Comparison of ENCODE assay signal across 9 mouse cellular contexts in the genomic region with DNA sequence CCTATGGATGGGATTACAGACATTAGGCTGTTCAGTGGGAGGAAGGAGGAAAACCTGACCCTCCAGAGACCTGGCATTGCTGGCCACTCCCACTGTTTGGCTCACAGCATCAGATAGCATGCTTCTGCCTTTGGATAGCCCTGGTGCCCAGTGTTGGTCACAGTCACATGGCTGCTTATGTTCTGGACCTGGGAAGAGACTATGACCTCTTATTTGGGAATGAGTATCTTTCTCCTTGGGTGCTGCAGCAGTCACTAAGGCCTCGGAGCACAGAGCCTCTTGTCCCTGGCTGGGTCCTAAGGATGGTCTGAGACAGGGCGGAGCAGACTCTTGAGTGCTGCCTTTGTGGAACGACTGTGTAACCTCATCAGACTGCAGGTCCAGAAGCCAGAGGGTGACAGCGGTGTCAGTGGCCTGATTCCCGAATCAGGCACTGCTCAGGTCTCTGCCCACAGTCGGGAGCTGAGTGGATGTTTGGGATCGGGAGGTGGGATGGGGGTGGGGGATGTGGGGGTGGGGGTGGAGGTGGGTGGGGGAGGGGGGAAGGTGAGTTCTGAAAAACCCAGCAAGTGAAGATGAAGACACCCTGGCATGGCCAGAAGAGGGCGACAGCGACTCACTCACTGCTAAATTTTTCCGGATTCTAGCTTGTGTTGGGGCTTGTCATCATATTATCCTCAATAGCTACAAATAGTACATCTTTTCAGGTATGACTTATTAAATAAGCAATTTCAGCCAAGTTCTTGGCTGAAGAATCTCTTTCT. TPM values are rescaled to one million over a fixed set of nuclear protein-coding genes. Genes with fewer than 3 reads are reported as not detected.
DNase-seq lines count a peak whose midpoint lies in the region; ATAC-seq lines count a peak whose summit lies in the region.
"Had no signal": no experiment of that assay in that cellular context is flagged by ENCODE, and none has a peak within 500 bp of the region (broad histone marks: within the 10 kb centered on the region; RNA-seq: fewer than 3 reads in every experiment).

No protein-coding gene starts in this region.

- no peaks in the 10 kb centered on the region for H3K9me3 ChIP-seq in forebrain, embryonic 14.5 days (replicated peaks; ENCODE audit: control insufficient read depth, low read length)
- no peaks in the 10 kb centered on the region for H3K9me3 ChIP-seq in forebrain, embryonic 15.5 days
- H3K9me3 ChIP-seq in liver, embryonic 12.5 days (replicated peaks), result no peaks in the 10 kb centered on the region
- H3K9me3 ChIP-seq: midbrain, embryonic 12.5 days had no signal

- H3K9ac ChIP-seq in forebrain, embryonic 14.5 days (ENCODE audit: low read length), result no peak overlapping the region
- H3K9ac ChIP-seq in forebrain, embryonic 15.5 days (replicated peaks), result no peak overlapping the region
- no peak overlapping the region for H3K9ac ChIP-seq in liver, embryonic 12.5 days
- H3K9ac ChIP-seq: midbrain, embryonic 12.5 days had no signal

- no peak overlapping the region for H3K4me2 ChIP-seq in forebrain, embryonic 14.5 days (ENCODE audit: low read length)
- H3K4me2 ChIP-seq in forebrain, embryonic 15.5 days (replicated peaks), result no peak overlapping the region
- no peak overlapping the region for H3K4me2 ChIP-seq in liver, embryonic 12.5 days
- H3K4me2 ChIP-seq: midbrain, embryonic 12.5 days had no signal

- no peaks in the 10 kb centered on the region for H3K27me3 ChIP-seq in forebrain, embryonic 14.5 days (replicated peaks; ENCODE audit: control insufficient read depth, insufficient read depth, low read length)
- no peaks in the 10 kb centered on the region for H3K27me3 ChIP-seq in forebrain, embryonic 15.5 days
- peaks cover 25% of the 10 kb centered on the region for H3K27me3 ChIP-seq in liver, embryonic 12.5 days (replicated peaks)
- H3K27me3 ChIP-seq: midbrain, embryonic 12.5 days had no signal

- no peak overlapping the region for H3K27ac ChIP-seq in forebrain, embryonic 14.5 days (ENCODE audit: low read depth, low read length)
- H3K27ac ChIP-seq in forebrain, embryonic 15.5 days (replicated peaks), result no peak overlapping the region
- H3K27ac ChIP-seq in liver, embryonic 12.5 days, result no peak overlapping the region
- H3K27ac ChIP-seq: midbrain, embryonic 12.5 days had no signal

- H3K4me1 ChIP-seq in forebrain, embryonic 14.5 days (ENCODE audit: control insufficient read depth, insufficient read depth, low read length), result no peaks in the 10 kb centered on the region
- no peaks in the 10 kb centered on the region for H3K4me1 ChIP-seq in forebrain, embryonic 15.5 days
- H3K4me1 ChIP-seq in liver, embryonic 12.5 days, result peaks cover 20% of the 10 kb centered on the region
- H3K4me1 ChIP-seq: midbrain, embryonic 12.5 days had no signal

- 20% methylated on average over 9 of the region's 10 CpGs for WGBS in forebrain, embryonic 14.5 days
- WGBS in forebrain, embryonic 15.5 days, result 15% methylated on average over 10 of the region's 10 CpGs
- WGBS in liver, embryonic 12.5 days (ENCODE audit: insufficient replicate concordance), result 16% methylated on average over 10 of the region's 10 CpGs

- peaks cover 24% of the 10 kb centered on the region for H3K36me3 ChIP-seq in forebrain, embryonic 14.5 days (ENCODE audit: control insufficient read depth, insufficient read depth, low read length)
- H3K36me3 ChIP-seq in forebrain, embryonic 15.5 days, result peaks cover 14% of the 10 kb centered on the region; the same call in 1 of the 2 replicates
- 0 out of 2 replicates have a peak, but pooled peaks cover 8% of the 10 kb centered on the region for H3K36me3 ChIP-seq in liver, embryonic 12.5 days

- ATAC-seq in forebrain, embryonic 14.5 days, result no peak
- ATAC-seq in forebrain, embryonic 15.5 days (replicated peaks), result no peak
- no peak for ATAC-seq in liver, embryonic 12.5 days
- ATAC-seq in monocyte, adult 5-6 weeks (replicated peaks; ENCODE audit: insufficient number of reproducible peaks, low FRiP score, low TSS enrichment, poor library complexity, severe bottlenecking), result no peak

- no peak overlapping the region for H3K4me3 ChIP-seq in forebrain, embryonic 14.5 days (ENCODE audit: low read depth, low read length)
- no peak overlapping the region for H3K4me3 ChIP-seq in forebrain, embryonic 15.5 days
- H3K4me3 ChIP-seq in liver, embryonic 12.5 days, result no peak overlapping the region
- H3K4me3 ChIP-seq: midbrain, embryonic 12.5 days had no signal

- peak; percentile 33 for DNase-seq in forebrain, embryonic 14.5 days (ENCODE audit: low spot score)
- DNase-seq in liver (peak; percentile 40), ES-CJ7 (ENCODE audit: low read depth, low spot score) (peak; percentile 74)
- peak; percentile 82 for DNase-seq in induced T-regulatory cell, adult 2 months (ENCODE audit: low read depth)
- DNase-seq in ovary, adult 18-20 months (ENCODE audit: low spot score), result no peak

RNA-seq across cellular contexts. Expression of a gene that starts 17.9 kb away (rescaled TPM):
- 28.3 and 37.0 TPM in 2 replicates for polyA plus RNA-seq in forebrain, embryonic 14.5 days (2014; fragmentation: Nextera tagmentation; extraction: Ambion mirVana)
- 41.0 and 41.6 TPM in 2 replicates for polyA plus RNA-seq in forebrain, embryonic 15.5 days (2015; fragmentation: Nextera tagmentation; extraction: Ambion mirVana)
- 29.1 and 30.1 TPM in 2 replicates for polyA plus RNA-seq in liver, embryonic 12.5 days (2016; fragmentation: Nextera tagmentation; extraction: Ambion mirVana)
- total RNA-seq in monocyte, adult 5-6 weeks (2017), result 28.7 to 38.2 TPM (median 29.9 TPM) in 3 replicates

RNA-seq across cellular contexts. Expression of a gene that starts 19.7 kb away (rescaled TPM):
- not detected in 2 replicates for polyA plus RNA-seq in forebrain, embryonic 14.5 days (2014; fragmentation: Nextera tagmentation; extraction: Ambion mirVana)
- polyA plus RNA-seq in forebrain, embryonic 15.5 days (2015; fragmentation: Nextera tagmentation; extraction: Ambion mirVana), result 4.2 TPM in 1 of 2 replicates, not detected in the other
- not detected in 2 replicates for polyA plus RNA-seq in liver, embryonic 12.5 days (2016; fragmentation: Nextera tagmentation; extraction: Ambion mirVana)
- not detected in 3 replicates for total RNA-seq in monocyte, adult 5-6 weeks (2017)

RNA-seq across cellular contexts. Expression of a gene that starts 39.1 kb away (rescaled TPM):
- 133 and 140 TPM in 2 replicates for polyA plus RNA-seq in forebrain, embryonic 14.5 days (2014; fragmentation: Nextera tagmentation; extraction: Ambion mirVana)
- polyA plus RNA-seq in forebrain, embryonic 15.5 days (2015; fragmentation: Nextera tagmentation; extraction: Ambion mirVana), result 123 and 124 TPM in 2 replicates
- polyA plus RNA-seq in liver, embryonic 12.5 days (2016; fragmentation: Nextera tagmentation; extraction: Ambion mirVana), result 141 and 145 TPM in 2 replicates
- 446 to 519 TPM (median 465 TPM) in 3 replicates for total RNA-seq in monocyte, adult 5-6 weeks (2017)

RNA-seq across cellular contexts. Expression of a gene that starts 42.4 kb away (rescaled TPM):
- polyA plus RNA-seq in forebrain, embryonic 14.5 days (2014; fragmentation: Nextera tagmentation; extraction: Ambion mirVana), result 11.7 and 12.5 TPM in 2 replicates
- polyA plus RNA-seq in forebrain, embryonic 15.5 days (2015; fragmentation: Nextera tagmentation; extraction: Ambion mirVana), result 10.3 and 10.7 TPM in 2 replicates
- polyA plus RNA-seq in liver, embryonic 12.5 days (2016; fragmentation: Nextera tagmentation; extraction: Ambion mirVana), result 0.96 and 1.2 TPM in 2 replicates
- total RNA-seq in monocyte, adult 5-6 weeks (2017), result 0.19 TPM in 1 of 3 replicates, not detected in the others

RNA-seq across cellular contexts. Expression of a gene that starts 48.2 kb away (rescaled TPM):
- 71.1 and 78.0 TPM in 2 replicates for polyA plus RNA-seq in forebrain, embryonic 14.5 days (2014; fragmentation: Nextera tagmentation; extraction: Ambion mirVana)
- 65.3 and 70.7 TPM in 2 replicates for polyA plus RNA-seq in forebrain, embryonic 15.5 days (2015; fragmentation: Nextera tagmentation; extraction: Ambion mirVana)
- polyA plus RNA-seq in liver, embryonic 12.5 days (2016; fragmentation: Nextera tagmentation; extraction: Ambion mirVana), result 46.8 and 47.0 TPM in 2 replicates
- total RNA-seq in monocyte, adult 5-6 weeks (2017), result 10.6 to 23.0 TPM (median 13.2 TPM) in 3 replicates
